Mouse (Mus musculus): Measurements from ENCODE around the gene Casd1. TPM values are rescaled to one million over a fixed set of nuclear protein-coding genes. Genes with fewer than 3 reads are reported as not detected.

Gene Casd1
- total RNA-seq, 2 experiments from 2014 or later: 29.6 to 29.7 TPM

Other genes with a start within 250 kb of the Casd1 start
- gene Col1a2, start 96.0 kb upstream of the Casd1 start, total RNA-seq (2021): 100 to 1,000 TPM; 351 to 400 TPM
- gene Sgce, start 146.4 kb downstream of the Casd1 start, total RNA-seq (2021): 10 to 100 TPM; 27.8 to 29.0 TPM
- gene Peg10, start 146.5 kb downstream of the Casd1 start, total RNA-seq (2021): 1 to 10 TPM; 1.4 to 1.5 TPM

Data from heart, postnatal 14 days (tissue).